Mouse (Mus musculus) heart, adult 2 months (tissue): ENCODE data around the gene Tdrkh. TPM values are rescaled to one million over a fixed set of nuclear protein-coding genes. Genes with fewer than 3 reads are reported as not detected.

Experiments
- DNase-seq, 2 experiments: peaks; one replicate each; pipeline ENCODE4 v3.0.0; 2021
- H3K27ac ChIP-seq: fragments of 200-600 bp; 2 replicates; pipeline ENCODE4 v1.8.1; 2022
- H3K27me3 ChIP-seq: fragments of 200-500 bp; 2 replicates; pipeline ENCODE4 v1.6.1; 2012; ENCODE audit warnings: mild to moderate bottlenecking, low read length, inconsistent platforms, mixed read lengths; ENCODE audit not compliant: control insufficient read depth, insufficient read depth
- H3K36me3 ChIP-seq: fragments of 200-500 bp; 2 replicates; pipeline ENCODE4 v1.6.1; 2012; ENCODE audit warnings: low read length, inconsistent platforms; ENCODE audit not compliant: control insufficient read depth, insufficient read depth
- H3K4me1 ChIP-seq: fragments of 200-500 bp; 2 replicates; pipeline ENCODE4 v1.6.1; 2011; ENCODE audit warnings: low read length; ENCODE audit not compliant: control insufficient read depth, insufficient read depth
- H3K4me3 ChIP-seq: fragments of 200-600 bp; 2 replicates; pipeline ENCODE4 v1.8.1; 2022
- H3K79me2 ChIP-seq: fragments of 200-500 bp; replicated peaks from 2 replicates; pipeline ENCODE4 v1.6.1; 2012; ENCODE audit warnings: mild to moderate bottlenecking, inconsistent platforms, low read length, moderate library complexity, mixed read lengths; ENCODE audit not compliant: control insufficient read depth, insufficient read depth
- H3K9ac ChIP-seq: fragments of 200-500 bp; 2 replicates; pipeline ENCODE4 v1.6.1; 2012; ENCODE audit warnings: low read depth, mild to moderate bottlenecking, control low read depth, inconsistent platforms, low read length, mixed read lengths
- CTCF ChIP-seq: fragments of 200-600 bp; IDR thresholded peaks from 2 replicates; pipeline ENCODE4 v1.8.1; 2022; ENCODE audit warnings: antibody characterized with exemption, mild to moderate bottlenecking, moderate library complexity
- EP300 ChIP-seq: fragments of 200-500 bp; IDR thresholded peaks from 2 replicates; pipeline ENCODE4 v1.6.1; 2011; ENCODE audit warnings: low read depth, low read length, control low read depth; ENCODE audit not compliant: insufficient read depth
- POLR2A ChIP-seq: fragments of 200-500 bp; IDR thresholded peaks from 2 replicates; pipeline ENCODE4 v1.6.1; 2011; ENCODE audit warnings: mild to moderate bottlenecking, low read depth, low read length, control low read depth; ENCODE audit not compliant: insufficient read depth
- WGBS: fragments of 180-500 bp; shearing (Covaris S2); methylation state at CpG from one replicate; pipeline ENCODE4 v1.1.7; 2018; 5-methylcytosine and 5-hydroxymethylcytosine counted together
- intact Hi-C: fragments of 180-260 bp; cut with DNase I; formaldehyde crosslinking; loops from one replicate; pipeline ENCODE4 v1.15.1; 2025
- polyA plus RNA-seq: library from polyadenylated mRNA; depleted of rRNA; stranded (reverse); fragments of >200 nt; gene quantifications from 2 replicates; pipeline ENCODE4 v1.2.3, GENCODE M21; 2012; rRNA removed
- total RNA-seq, 2 experiments: library from RNA; stranded (reverse); gene quantifications; 2 replicates each; pipeline ENCODE4 v1.2.3; 2021

Gene Tdrkh
- total and polyA plus RNA-seq, 3 experiments = 0.64 to 4.9 (median 3.9) TPM

DNA sequence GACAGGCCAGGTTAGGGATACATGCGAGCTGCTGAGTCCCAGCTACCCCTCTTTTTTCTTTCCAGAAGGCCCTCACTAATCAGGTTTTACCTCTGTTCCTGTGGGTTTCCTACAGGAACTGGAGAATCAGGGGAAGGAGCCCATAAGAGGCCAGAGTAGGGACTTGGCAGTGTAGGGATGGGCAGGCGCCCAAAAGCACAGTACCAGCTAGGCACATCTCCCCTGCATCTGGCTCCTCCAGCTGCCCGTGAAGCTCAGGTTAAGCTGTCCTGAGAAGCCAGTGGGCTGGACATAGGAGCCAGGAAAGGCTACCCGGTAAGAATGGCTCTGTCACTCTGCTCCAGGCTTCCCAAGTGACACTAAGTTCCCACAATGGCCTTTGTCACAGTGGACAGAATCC, 68.4 kb downstream of the Tdrkh start:
- TF ChIP-seq POLR2A (no peak), EP300 (no peak)
- Histone ChIP-seq H3K4me1 (no peaks in the 10 kb centered on the region), H3K79me2 (no peaks in the 10 kb centered on the region), H3K36me3 (no peaks in the 10 kb centered on the region), H3K4me3 (no peak overlapping the region), H3K27ac (no peak overlapping the region), H3K27me3 (no peaks in the 10 kb centered on the region), H3K9ac (no peak overlapping the region)
- WGBS = 49% methylated on average over 4 of the region's 4 CpGs
- DNase-seq = no peak
- intact Hi-C loops = no loop called here

DNA sequence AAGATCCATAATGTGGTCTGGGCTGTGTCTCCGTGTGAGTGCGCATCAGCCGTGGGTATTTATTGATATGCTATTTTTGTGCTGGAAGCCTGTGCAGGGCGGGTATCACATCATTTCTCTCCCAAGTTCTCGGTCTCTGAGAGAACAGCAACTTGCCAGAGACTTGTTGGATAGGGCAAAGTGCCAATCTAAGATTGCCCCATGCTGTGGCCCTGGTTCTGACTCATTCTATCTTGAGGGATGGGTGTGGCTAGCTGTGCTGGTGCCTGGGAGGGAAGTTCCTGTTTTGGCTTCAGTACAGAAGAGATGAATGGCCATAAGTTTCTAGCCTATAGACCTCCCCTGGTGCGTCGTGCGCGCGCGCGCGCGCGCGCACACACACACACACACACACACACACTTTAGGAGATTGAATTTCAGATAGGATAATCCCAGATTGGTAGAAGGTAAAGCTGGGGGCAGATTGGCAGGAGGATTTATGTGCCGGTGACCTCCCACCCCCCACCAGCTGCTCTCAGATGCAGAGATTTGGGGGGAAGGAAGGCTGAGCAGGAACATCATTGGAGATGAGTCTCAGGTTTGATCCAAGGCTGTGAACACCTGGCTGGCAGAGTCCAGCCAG, 69.8 kb downstream of the Tdrkh start:
- Histone ChIP-seq H3K79me2 (no peaks in the 10 kb centered on the region), H3K4me3 (no peak overlapping the region), H3K9ac (no peak overlapping the region), H3K27ac (no peak overlapping the region), H3K36me3 (no peaks in the 10 kb centered on the region), H3K27me3 (no peaks in the 10 kb centered on the region), H3K4me1 (no peaks in the 10 kb centered on the region)
- intact Hi-C loops = no loop called here
- DNase-seq = peak in 1 of 2 experiments; percentile 38
- TF ChIP-seq POLR2A = no peak
- TF ChIP-seq CTCF = no peak
- TF ChIP-seq EP300 = no peak
- WGBS = 73% methylated on average over 17 of the region's 17 CpGs

DNA sequence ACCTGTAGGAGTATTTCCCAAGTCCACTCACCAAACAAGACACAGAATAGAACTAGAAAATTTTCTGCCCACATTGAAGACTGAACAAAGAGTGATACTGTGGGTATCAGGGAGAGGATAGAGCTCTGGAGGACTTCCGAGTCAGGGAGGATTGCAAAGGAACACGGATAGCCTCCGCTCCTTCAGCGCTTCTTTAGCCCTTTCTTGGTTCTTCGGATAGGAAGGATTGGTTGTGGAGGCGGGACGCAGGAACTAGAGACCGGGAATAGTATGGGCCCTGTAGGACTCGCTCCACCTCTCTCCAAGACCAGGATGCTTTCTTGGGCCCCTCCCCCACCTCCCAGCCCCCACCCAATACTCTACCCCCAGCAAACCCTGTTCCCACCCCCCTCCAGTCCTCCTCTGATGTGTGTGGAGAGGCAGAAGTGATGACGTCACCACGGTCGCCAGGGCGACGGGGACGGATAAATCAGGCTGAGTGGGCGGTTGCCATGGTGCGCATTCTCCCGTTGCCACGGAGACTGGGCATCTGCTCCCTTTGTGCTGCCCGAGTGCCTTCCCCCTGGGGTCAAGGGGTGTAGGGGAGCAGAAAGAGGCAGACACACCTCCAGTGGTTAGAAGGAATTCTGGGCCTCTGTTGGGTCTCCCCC, 70.8 kb downstream of the Tdrkh start:
- 42% methylated on average over 20 of the region's 20 CpGs for WGBS
- intact Hi-C loops = no loop called here
- H3K4me3 ChIP-seq = no peak overlapping the region
- no peak overlapping the region for H3K9ac ChIP-seq
- no peak for TF ChIP-seq POLR2A
- no peak for TF ChIP-seq CTCF
- no peak for TF ChIP-seq EP300
- H3K79me2 ChIP-seq = no peaks in the 10 kb centered on the region
- H3K27ac ChIP-seq = no peak overlapping the region
- no peaks in the 10 kb centered on the region for H3K36me3 ChIP-seq
- no peaks in the 10 kb centered on the region for H3K4me1 ChIP-seq
- no peak for DNase-seq
- no peaks in the 10 kb centered on the region for H3K27me3 ChIP-seq

Other genes starting within 250 kb of the Tdrkh start
- not detected for gene Gm10696, start 235.1 kb upstream of the Tdrkh start, total RNA-seq
- not detected in 2 replicates for gene Gm10696, start 235.1 kb upstream of the Tdrkh start, polyA plus RNA-seq
- gene Gm5286, start 216.6 kb upstream of the Tdrkh start, total RNA-seq = not detected
- not detected in 2 replicates for gene Gm5286, start 216.6 kb upstream of the Tdrkh start, polyA plus RNA-seq
- gene Gm4778, start 149.2 kb upstream of the Tdrkh start, total RNA-seq = not detected
- not detected in 2 replicates for gene Gm4778, start 149.2 kb upstream of the Tdrkh start, polyA plus RNA-seq
- gene Them4, start 103.2 kb upstream of the Tdrkh start, total RNA-seq = 10 to 100 TPM; 13.2 to 15.1 TPM
- 4.6 and 9.6 TPM in 2 replicates for gene Them4, start 103.2 kb upstream of the Tdrkh start, polyA plus RNA-seq
- gene Them5, start 71.2 kb upstream of the Tdrkh start, total RNA-seq = not detected
- gene Them5, start 71.2 kb upstream of the Tdrkh start, polyA plus RNA-seq = not detected in 2 replicates
- gene C2cd4d, start 50.8 kb upstream of the Tdrkh start, total RNA-seq = not detected
- 0.14 TPM in 1 of 2 replicates, not detected in the other for gene C2cd4d, start 50.8 kb upstream of the Tdrkh start, polyA plus RNA-seq
- gene Rorc, start 40.5 kb upstream of the Tdrkh start, total RNA-seq = 10 to 100 TPM; 36.1 to 44.8 TPM
- 25.7 and 26.7 TPM in 2 replicates for gene Rorc, start 40.5 kb upstream of the Tdrkh start, polyA plus RNA-seq
- under 1 TPM; 0.05 to 0.09 TPM for gene Lingo4, start 14.8 kb upstream of the Tdrkh start, total RNA-seq
- 0.04 and 0.09 TPM in 2 replicates for gene Lingo4, start 14.8 kb upstream of the Tdrkh start, polyA plus RNA-seq
- gene Mrpl9, start 30.0 kb downstream of the Tdrkh start, total RNA-seq = 10 to 100 TPM; 62.0 to 64.1 TPM
- 43.9 and 65.8 TPM in 2 replicates for gene Mrpl9, start 30.0 kb downstream of the Tdrkh start, polyA plus RNA-seq
- gene Oaz3, start 30.6 kb downstream of the Tdrkh start, total RNA-seq = not detected
- gene Oaz3, start 30.6 kb downstream of the Tdrkh start, polyA plus RNA-seq = 1.1 and 2.2 TPM in 2 replicates
- gene Celf3, start 65.0 kb downstream of the Tdrkh start, total RNA-seq = under 1 TPM in 1 of 2 experiments, not detected in 1; 0.27 TPM
- gene Celf3, start 65.0 kb downstream of the Tdrkh start, polyA plus RNA-seq = 0.67 and 0.96 TPM in 2 replicates
- 1 to 10 TPM in 1 of 2 experiments, under 1 TPM in 1; 0.99 to 1.3 TPM for gene Riiad1, start 67.1 kb downstream of the Tdrkh start, total RNA-seq
- gene Riiad1, start 67.1 kb downstream of the Tdrkh start, polyA plus RNA-seq = 0.44 and 1.2 TPM in 2 replicates
- gene Snx27, start 169.4 kb downstream of the Tdrkh start, total RNA-seq = 10 to 100 TPM; 27.4 to 29.0 TPM
- gene Snx27, start 169.4 kb downstream of the Tdrkh start, polyA plus RNA-seq = 7.5 and 14.4 TPM in 2 replicates
- not detected for gene Gm10972, start 229.8 kb downstream of the Tdrkh start, total RNA-seq
- not detected in 2 replicates for gene Gm10972, start 229.8 kb downstream of the Tdrkh start, polyA plus RNA-seq
- 1 to 10 TPM; 2.0 to 2.1 TPM for gene Tuft1, start 245.6 kb downstream of the Tdrkh start, total RNA-seq
- 1.6 and 1.9 TPM in 2 replicates for gene Tuft1, start 245.6 kb downstream of the Tdrkh start, polyA plus RNA-seq